Mouse (Mus musculus) embryonic facial prominence, embryonic 12.5 days (tissue): Measurements from ENCODE around the gene Rheb. TPM values are rescaled to one million over a fixed set of nuclear protein-coding genes. Genes with fewer than 3 reads are reported as not detected.

Source experiments
- ATAC-seq: fragments of 200-750 bp; cut with Nextera tagmentation; 2 replicates; pipeline ENCODE4 v1.8.0; 2017; ENCODE audit not compliant: insufficient number of reproducible peaks, insufficient read depth, low FRiP score, low TSS enrichment
- H3K27ac ChIP-seq: fragments of 300-500 bp; sonication (generic); 2 replicates; pipeline ENCODE4 v1.5.1; 2016; ENCODE audit warnings: mild to moderate bottlenecking
- H3K27me3 ChIP-seq: fragments of 300-500 bp; sonication (generic); 2 replicates; pipeline ENCODE4 v1.6.1; 2016; ENCODE audit warnings: mild to moderate bottlenecking, moderate library complexity
- H3K36me3 ChIP-seq: fragments of 300-500 bp; sonication (generic); 2 replicates; pipeline ENCODE4 v1.6.1; 2016; ENCODE audit warnings: mild to moderate bottlenecking
- H3K4me1 ChIP-seq: fragments of 300-500 bp; sonication (generic); 2 replicates; pipeline ENCODE4 v1.6.1; 2016
- H3K4me2 ChIP-seq: fragments of 300-500 bp; sonication (generic); replicated peaks from 2 replicates; pipeline ENCODE4 v1.6.1; 2016; ENCODE audit warnings: mild to moderate bottlenecking, moderate library complexity
- H3K4me3 ChIP-seq: fragments of 300-500 bp; sonication (generic); 2 replicates; pipeline ENCODE4 v1.5.1; 2016; ENCODE audit warnings: mild to moderate bottlenecking
- H3K9ac ChIP-seq: fragments of 300-500 bp; sonication (generic); 2 replicates; pipeline ENCODE4 v1.6.1; 2016; ENCODE audit warnings: mild to moderate bottlenecking, moderate library complexity
- H3K9me3 ChIP-seq: fragments of 300-500 bp; sonication (generic); 2 replicates; pipeline ENCODE4 v1.6.1; 2016; ENCODE audit warnings: mild to moderate bottlenecking, moderate library complexity
- WGBS: fragments of 180-500 bp; shearing (Covaris S2); methylation state at CpG from one replicate; pipeline ENCODE4 v1.1.7; 2016; 5-methylcytosine and 5-hydroxymethylcytosine counted together
- polyA plus RNA-seq: library from polyadenylated mRNA; unstranded; fragments of >200 nt; fragmentation: Nextera tagmentation; extraction: Ambion mirVana; gene quantifications from 2 replicates; pipeline ENCODE4 v1.2.1, GENCODE M21; 2016

The Rheb gene
- 191 and 197 TPM in 2 replicates for polyA plus RNA-seq

- Histone ChIP-seq H3K4me2 (peak within 1 kb of the TSS; percentile 82), H3K4me3 (peak within 1 kb of the TSS; percentile 96), H3K9me3 (no peaks in the 10 kb centered on the region), H3K36me3 (no peaks in the 10 kb centered on the region), H3K4me1 (peaks cover 13% of the 10 kb centered on the region), H3K27me3 (no peaks in the 10 kb centered on the region), H3K27ac (peak within 1 kb of the TSS; percentile 99), H3K9ac (peak within 1 kb of the TSS; percentile 96)
- WGBS = under 1% methylated on average over 92 of the region's 92 CpGs
- ATAC-seq = peak; percentile 97
Observed at GRCm38 (mm10) chr5:24842274-24843102, at the start of gene Rheb. Rheb (minus strand) TSS chr5:24842624.

- Histone ChIP-seq H3K9ac (no peak overlapping the region), H3K4me1 (no peaks in the 10 kb centered on the region), H3K27ac (no peak overlapping the region), H3K9me3 (no peaks in the 10 kb centered on the region), H3K27me3 (no peaks in the 10 kb centered on the region), H3K36me3 (peaks cover 25% of the 10 kb centered on the region), H3K4me3 (no peak overlapping the region), H3K4me2 (no peak overlapping the region)
- no peak for ATAC-seq
- WGBS = 78% methylated on average over 9 of the region's 9 CpGs
Observed at GRCm38 (mm10) chr5:24889860-24890259, 47.4 kb upstream of the Rheb start.

- ATAC-seq = no peak
- H3K9me3 ChIP-seq = no peaks in the 10 kb centered on the region
- no peaks in the 10 kb centered on the region for H3K4me1 ChIP-seq
- H3K9ac ChIP-seq = no peak overlapping the region
- no peak overlapping the region for H3K4me3 ChIP-seq
- no peaks in the 10 kb centered on the region for H3K27me3 ChIP-seq
- WGBS = 84% methylated on average over 11 of the region's 11 CpGs
- peaks cover 25% of the 10 kb centered on the region for H3K36me3 ChIP-seq
- H3K4me2 ChIP-seq = no peak overlapping the region
- no peak overlapping the region for H3K27ac ChIP-seq
Observed at GRCm38 (mm10) chr5:24888874-24889591, 46.6 kb upstream of the Rheb start.

GRCm38 (mm10) chr5:24887271-24887670 is 44.8 kb upstream of the Rheb start:
- no peaks in the 10 kb centered on the region for H3K9me3 ChIP-seq
- ATAC-seq = no peak
- H3K27me3 ChIP-seq = no peaks in the 10 kb centered on the region
- no peak overlapping the region for H3K27ac ChIP-seq
- H3K9ac ChIP-seq = no peak overlapping the region
- 63% methylated on average over 8 of the region's 8 CpGs for WGBS
- peaks cover 25% of the 10 kb centered on the region for H3K36me3 ChIP-seq
- H3K4me1 ChIP-seq = no peaks in the 10 kb centered on the region
- no peak overlapping the region for H3K4me2 ChIP-seq
- no peak overlapping the region for H3K4me3 ChIP-seq

GRCm38 (mm10) chr5:24878713-24879112 is 36.3 kb upstream of the Rheb start:
- no peak overlapping the region for H3K4me2 ChIP-seq
- 0 out of 2 replicates have a peak, but pooled peaks cover 4% of the 10 kb centered on the region for H3K4me1 ChIP-seq
- no peak overlapping the region for H3K9ac ChIP-seq
- ATAC-seq = no peak
- peaks cover 16% of the 10 kb centered on the region; the same call in 1 of the 2 replicates for H3K36me3 ChIP-seq
- no peaks in the 10 kb centered on the region for H3K27me3 ChIP-seq
- no peaks in the 10 kb centered on the region for H3K9me3 ChIP-seq
- H3K4me3 ChIP-seq = no peak overlapping the region
- no peak overlapping the region for H3K27ac ChIP-seq
- 84% methylated on average over 4 of the region's 4 CpGs for WGBS

GRCm38 (mm10) chr5:24877836-24878624 is 35.6 kb upstream of the Rheb start:
- H3K4me3 ChIP-seq = no peak overlapping the region
- no peak overlapping the region for H3K4me2 ChIP-seq
- no peaks in the 10 kb centered on the region for H3K9me3 ChIP-seq
- no peak for ATAC-seq
- no peaks in the 10 kb centered on the region for H3K27me3 ChIP-seq
- H3K9ac ChIP-seq = no peak overlapping the region
- H3K4me1 ChIP-seq = 0 out of 2 replicates have a peak, but pooled peaks cover 4% of the 10 kb centered on the region
- H3K27ac ChIP-seq = no peak overlapping the region
- peaks cover 16% of the 10 kb centered on the region; the same call in 1 of the 2 replicates for H3K36me3 ChIP-seq
- WGBS = 82% methylated on average over 11 of the region's 11 CpGs

GRCm38 (mm10) chr5:24876653-24877052 is 34.2 kb upstream of the Rheb start:
- H3K9ac ChIP-seq = no peak overlapping the region
- H3K9me3 ChIP-seq = no peaks in the 10 kb centered on the region
- 87% methylated on average over 9 of the region's 9 CpGs for WGBS
- no peak overlapping the region for H3K4me2 ChIP-seq
- H3K27me3 ChIP-seq = no peaks in the 10 kb centered on the region
- ATAC-seq = no peak
- no peak overlapping the region for H3K4me3 ChIP-seq
- H3K4me1 ChIP-seq = 0 out of 2 replicates have a peak, but pooled peaks cover 4% of the 10 kb centered on the region
- no peak overlapping the region for H3K27ac ChIP-seq
- H3K36me3 ChIP-seq = peaks cover 16% of the 10 kb centered on the region; the same call in 1 of the 2 replicates

- Histone ChIP-seq H3K9me3 (no peaks in the 10 kb centered on the region), H3K4me1 (no peaks in the 10 kb centered on the region), H3K27me3 (no peaks in the 10 kb centered on the region), H3K4me2 (no peak overlapping the region), H3K9ac (no peak overlapping the region), H3K36me3 (peaks cover 14% of the 10 kb centered on the region; the same call in 1 of the 2 replicates), H3K27ac (no peak overlapping the region), H3K4me3 (no peak overlapping the region)
- 87% methylated on average over 4 of the region's 4 CpGs for WGBS
- no peak for ATAC-seq
Observed at GRCm38 (mm10) chr5:24874111-24874510, 31.7 kb upstream of the Rheb start.

GRCm38 (mm10) chr5:24873221-24873620 is 30.8 kb upstream of the Rheb start:
- H3K27me3 ChIP-seq = no peaks in the 10 kb centered on the region
- H3K4me2 ChIP-seq = no peak overlapping the region
- 65% methylated on average over 6 of the region's 6 CpGs for WGBS
- no peak for ATAC-seq
- H3K27ac ChIP-seq = no peak overlapping the region
- H3K36me3 ChIP-seq = peaks cover 8% of the 10 kb centered on the region; the same call in 1 of the 2 replicates
- H3K4me1 ChIP-seq = no peaks in the 10 kb centered on the region
- no peak overlapping the region for H3K9ac ChIP-seq
- H3K9me3 ChIP-seq = no peaks in the 10 kb centered on the region
- no peak overlapping the region for H3K4me3 ChIP-seq

GRCm38 (mm10) chr5:24871276-24871675 is 28.9 kb upstream of the Rheb start:
- WGBS = 87% methylated on average over 12 of the region's 12 CpGs
- Histone ChIP-seq H3K4me2 (no peak overlapping the region), H3K9ac (no peak overlapping the region), H3K9me3 (no peaks in the 10 kb centered on the region), H3K4me1 (no peaks in the 10 kb centered on the region), H3K4me3 (no peak overlapping the region), H3K27me3 (no peaks in the 10 kb centered on the region), H3K36me3 (peaks cover 11% of the 10 kb centered on the region), H3K27ac (no peak overlapping the region)
- no peak for ATAC-seq

GRCm38 (mm10) chr5:24869796-24870289 is 27.4 kb upstream of the Rheb start:
- Histone ChIP-seq H3K36me3 (peaks cover 16% of the 10 kb centered on the region), H3K9ac (no peak overlapping the region), H3K27me3 (no peaks in the 10 kb centered on the region), H3K9me3 (no peaks in the 10 kb centered on the region), H3K27ac (no peak overlapping the region), H3K4me3 (no peak overlapping the region), H3K4me2 (no peak overlapping the region), H3K4me1 (no peaks in the 10 kb centered on the region)
- WGBS = 69% methylated on average over 11 of the region's 11 CpGs
- ATAC-seq = no peak
